Mouse (Mus musculus) gastrocnemius, adult 2 months (tissue): ENCODE measurements at regions not wholly inside any gene's neighbourhood (a gene's known extent, or its start where the extent isn't known, plus 50 kb on each side); places are given as distances from the start of the nearest gene placed in this dataset.

Experiments
- DNase-seq: peaks from one replicate; pipeline ENCODE4 v3.0.0; 2022
- H3K27ac ChIP-seq: fragments of 200-600 bp; 2 replicates; pipeline ENCODE4 v1.8.1; 2022; ENCODE audit warnings: mild to moderate bottlenecking
- H3K4me3 ChIP-seq: fragments of 200-600 bp; 2 replicates; pipeline ENCODE4 v1.8.1; 2022; ENCODE audit warnings: mild to moderate bottlenecking, moderate library complexity
- CTCF ChIP-seq: fragments of 200-600 bp; IDR thresholded peaks from 2 replicates; pipeline ENCODE4 v1.8.1; 2022; ENCODE audit warnings: antibody characterized with exemption, mild to moderate bottlenecking, moderate library complexity
- intact Hi-C: fragments of 180-260 bp; cut with DNase I; formaldehyde crosslinking; loops from one replicate; pipeline ENCODE4 v1.15.1; 2025

DNA sequence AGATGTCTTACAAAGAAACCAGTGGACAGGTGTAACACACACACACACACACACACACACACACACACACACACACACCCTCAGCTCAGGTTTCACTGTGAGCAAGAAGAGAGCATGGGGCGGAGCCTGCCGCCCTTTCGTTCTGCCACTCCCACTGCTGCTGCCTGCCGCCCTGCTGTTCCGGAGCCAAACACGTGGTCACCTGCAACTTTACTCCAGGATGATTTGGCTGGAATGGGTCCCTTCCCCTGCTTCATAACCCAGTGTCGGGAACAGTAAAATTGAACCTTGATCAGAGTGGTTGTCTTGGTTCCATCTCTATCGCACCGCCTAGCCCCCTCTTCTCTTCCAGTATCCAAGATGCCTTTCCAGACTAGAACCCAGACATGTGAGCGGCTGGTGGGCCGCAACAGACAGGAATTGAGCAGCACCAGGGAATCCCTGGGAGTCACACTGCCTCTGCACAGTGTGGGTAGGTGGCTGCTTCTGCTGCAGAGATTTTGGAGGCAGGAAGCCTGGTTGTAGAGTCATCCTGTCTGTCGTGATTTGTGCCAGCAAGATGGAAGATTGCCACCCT is 59.4 kb upstream of the Frmd4a start:
- Histone ChIP-seq H3K4me3 (no peak overlapping the region), H3K27ac (no peak overlapping the region)
- TF ChIP-seq CTCF = no peak
- intact Hi-C loops = no loop called here
- peak; percentile 27 for DNase-seq

DNA sequence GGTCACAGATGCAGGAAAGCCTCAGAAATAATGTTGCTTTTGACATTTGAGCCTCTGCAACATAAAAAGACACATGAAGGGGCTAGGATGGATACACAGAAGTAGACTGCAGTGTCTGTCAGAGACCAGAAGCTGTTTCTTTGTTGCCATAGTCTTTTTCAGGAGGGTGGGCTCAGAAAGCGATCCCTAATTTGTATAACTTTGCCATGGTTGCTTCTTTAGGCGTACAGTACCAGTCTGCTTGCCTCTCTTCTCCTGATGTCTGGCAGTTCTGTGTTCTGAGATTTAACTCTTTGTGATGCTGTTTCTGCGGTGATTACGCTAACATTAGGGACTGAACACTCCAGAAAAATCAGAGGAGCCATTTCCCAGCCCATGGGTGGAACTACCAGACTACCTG is 58.8 kb upstream of the Frmd4a start:
- Histone ChIP-seq H3K27ac (no peak overlapping the region), H3K4me3 (no peak overlapping the region)
- DNase-seq = no peak
- intact Hi-C loops = no loop called here
- no peak for TF ChIP-seq CTCF

DNA sequence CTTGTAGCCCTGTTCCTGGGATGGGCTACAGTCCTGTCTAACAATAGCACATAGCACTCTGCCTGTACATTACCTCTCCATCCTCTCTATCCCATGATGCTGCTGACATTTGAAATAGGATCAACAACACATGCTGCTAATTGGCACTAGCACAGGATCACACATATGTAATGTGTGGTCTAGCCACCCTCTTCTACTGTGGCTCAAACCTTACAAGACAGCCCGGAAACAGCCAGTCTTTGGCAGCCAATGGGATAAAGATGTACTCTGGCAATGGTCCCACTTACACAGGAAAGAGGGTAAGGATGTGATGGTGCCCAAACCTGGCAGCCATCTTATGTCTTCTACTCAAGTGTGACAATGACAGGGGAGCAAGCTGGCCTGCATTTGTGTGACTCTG is 58.3 kb upstream of the Frmd4a start:
- Histone ChIP-seq H3K27ac (no peak overlapping the region), H3K4me3 (no peak overlapping the region)
- intact Hi-C loops = no loop called here
- no peak for DNase-seq
- TF ChIP-seq CTCF = no peak

DNA sequence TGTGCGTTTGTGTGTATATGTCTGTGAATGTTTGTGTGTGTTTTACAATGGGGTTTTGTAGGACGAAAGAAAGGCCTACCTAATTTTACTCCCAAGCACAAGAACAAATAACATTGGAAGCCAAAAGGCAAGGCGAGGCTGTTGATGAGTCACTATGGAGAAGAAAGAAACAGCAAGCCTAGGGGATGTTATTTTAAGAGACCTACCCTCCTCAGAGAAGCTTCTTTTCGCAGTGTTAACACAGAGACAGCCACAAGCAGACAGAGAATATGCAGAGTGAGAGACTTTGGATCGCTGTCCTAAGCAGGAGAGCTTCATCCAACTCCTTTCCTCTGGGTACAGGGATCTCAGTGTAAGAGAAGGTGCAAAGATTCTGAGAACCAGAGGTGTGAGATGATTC is 57.3 kb upstream of the Frmd4a start:
- Histone ChIP-seq H3K27ac (no peak overlapping the region), H3K4me3 (no peak overlapping the region)
- intact Hi-C loops = no loop called here
- TF ChIP-seq CTCF = no peak
- DNase-seq = no peak

DNA sequence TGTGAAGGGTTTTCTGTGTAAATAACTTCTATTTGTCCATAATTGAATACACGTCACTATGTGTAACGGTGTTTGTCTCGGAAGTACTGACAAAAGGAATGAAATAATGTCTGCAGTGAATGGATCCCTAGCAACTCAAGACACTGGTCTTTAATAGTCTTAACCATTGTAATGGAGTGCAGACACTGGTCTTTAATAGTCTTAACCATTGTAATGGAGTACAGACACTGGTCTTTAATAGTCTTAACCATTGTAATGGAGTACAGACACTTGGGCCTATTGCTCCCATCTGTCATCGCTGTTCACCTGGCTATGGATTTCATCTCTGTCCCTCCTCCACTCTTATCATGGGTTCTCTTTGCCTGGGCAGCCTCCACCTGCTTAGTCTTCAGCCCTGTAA is 53.2 kb upstream of the Frmd4a start:
- intact Hi-C loops = no loop called here
- no peak for TF ChIP-seq CTCF
- no peak for DNase-seq
- H3K27ac ChIP-seq = no peak overlapping the region
- H3K4me3 ChIP-seq = no peak overlapping the region
